Mouse (Mus musculus) left cerebral cortex, adult 2 months (tissue): ENCODE results near the gene Atg9a. TPM values are rescaled to one million over a fixed set of nuclear protein-coding genes. Genes with fewer than 3 reads are reported as not detected.

Experiments used
- DNase-seq, 2 experiments: peaks; one replicate each; pipeline ENCODE4 v3.0.0; 2021 to 2022; ENCODE audit warnings: low spot score in 2 of 2, mixed read lengths in 1 of 2; ENCODE audit errors: extremely low spot score in 1 of 2
- H3K27ac ChIP-seq: fragments of 200-600 bp; 2 replicates; pipeline ENCODE4 v1.8.1; 2022
- H3K4me3 ChIP-seq: fragments of 200-600 bp; 2 replicates; pipeline ENCODE4 v1.8.1; 2022
- CTCF ChIP-seq: fragments of 200-600 bp; IDR thresholded peaks from 2 replicates; pipeline ENCODE4 v1.8.1; 2022; ENCODE audit warnings: antibody characterized with exemption, mild to moderate bottlenecking, moderate library complexity
- intact Hi-C: fragments of 180-260 bp; cut with DNase I; formaldehyde crosslinking; loops from one replicate; pipeline ENCODE4 v1.15.1; 2025
- total RNA-seq, 2 experiments: library from RNA; stranded (reverse); gene quantifications; 2 replicates each; pipeline ENCODE4 v1.2.3; 2021

Gene Atg9a
- total RNA-seq, 2 experiments from 2014 or later, result 131 to 132 TPM

DNA sequence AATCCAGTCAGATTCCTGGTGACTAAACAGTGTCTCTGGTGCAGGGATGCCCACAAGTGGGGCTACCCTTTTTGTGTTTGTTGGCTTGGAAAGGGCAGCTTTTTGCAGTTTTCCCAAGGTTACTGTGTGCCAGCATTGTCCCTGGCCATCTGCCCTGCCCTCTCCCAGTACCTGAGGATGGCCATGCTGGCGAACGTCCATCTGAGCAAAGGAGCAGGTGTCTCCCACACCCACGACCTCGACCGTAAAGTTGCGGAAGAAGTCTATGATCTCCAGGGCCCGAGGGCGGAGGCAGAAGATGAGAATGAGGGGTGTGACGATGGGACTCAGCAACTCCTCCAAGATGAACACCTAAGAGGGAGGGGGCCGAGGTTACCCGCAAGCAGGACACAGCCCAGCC lies 6.5 kb downstream of the Atg9a start:
- intact Hi-C loops, result no loop called here

GRCm38 (mm10) chr1:75182160-75182559 lies 9.8 kb downstream of the Atg9a start:
- DNase-seq, result no peak
- intact Hi-C loops, result loop anchor here (5.0 kb wide), 2 partner anchors 35 to 70 kb away; partner anchors contain the start of gene Tuba4a
- peak; percentile 33 for TF ChIP-seq CTCF
- H3K4me3 ChIP-seq, result no peak overlapping the region
- no peak overlapping the region for H3K27ac ChIP-seq

More for the DNA sequence above, 6.5 kb downstream of the Atg9a start:
- no peak overlapping the region for H3K27ac ChIP-seq
- no peak overlapping the region for H3K4me3 ChIP-seq
- DNase-seq, result no peak
- no peak for TF ChIP-seq CTCF

GRCm38 (mm10) chr1:75181377-75181870 lies 10.6 kb downstream of the Atg9a start:
- DNase-seq, result no peak
- intact Hi-C loops, result loop anchor here (2.0 to 5.0 kb wide), 3 partner anchors 36 to 71 kb away; partner anchors contain the start of genes Cnppd1, Retreg2 and Tuba4a
- H3K4me3 ChIP-seq, result no peak overlapping the region
- H3K27ac ChIP-seq, result no peak overlapping the region
- TF ChIP-seq CTCF, result no peak

GRCm38 (mm10) chr1:75180741-75181140 lies 11.3 kb downstream of the Atg9a start:
- H3K27ac ChIP-seq, result no peak overlapping the region
- no peak for TF ChIP-seq CTCF
- intact Hi-C loops, result loop anchor here (1.0 to 5.0 kb wide), 4 partner anchors 11 to 72 kb away; partner anchors contain the start of genes Cnppd1, Retreg2 and Tuba4a
- no peak for DNase-seq
- H3K4me3 ChIP-seq, result no peak overlapping the region; the same call in 1 of the 2 replicates

DNA sequence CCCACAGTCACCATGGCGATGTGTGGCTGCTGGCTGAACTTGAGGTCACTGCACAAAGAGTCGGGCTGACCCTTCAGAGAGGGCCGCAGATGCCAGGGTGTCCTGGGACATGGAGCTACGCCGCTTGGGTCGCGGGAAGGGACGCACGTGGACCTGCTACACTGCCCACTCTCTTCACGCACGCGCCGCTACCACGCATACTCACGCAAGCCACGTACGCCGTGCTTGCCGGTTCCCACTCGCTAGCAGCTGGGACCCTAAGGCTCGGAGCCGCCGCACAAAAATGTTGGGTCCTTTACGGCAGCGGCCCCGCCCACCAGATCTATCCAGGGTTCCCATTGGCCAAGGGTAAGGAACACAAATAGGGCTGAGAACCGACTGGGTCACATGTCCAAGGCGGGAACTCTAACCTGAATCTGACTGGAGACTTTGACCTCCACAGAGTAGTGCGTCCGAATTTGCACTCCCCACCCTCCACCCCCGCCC lies 11.8 kb downstream of the Atg9a start, which contains the start of gene Abcb6:
TSS of gene Abcb6 (minus strand) at position 288 of the 486 bp plus-strand sequence.
- intact Hi-C loops, result loop anchor here (1.0 to 5.0 kb wide), 4 partner anchors 11 to 72 kb away; partner anchors contain the start of genes Cnppd1, Retreg2 and Tuba4a
- no peak for TF ChIP-seq CTCF
- Histone ChIP-seq H3K27ac (peak within 1 kb of the TSS; percentile 29), H3K4me3 (peak within 1 kb of the TSS; percentile 62)
- DNase-seq, result peak; percentile 89 to 92

- intact Hi-C loops, result loop anchor here (1.0 to 5.0 kb wide), 4 partner anchors 10 to 73 kb away; partner anchors contain the start of genes Cnppd1, Retreg2 and Tuba4a
- TF ChIP-seq CTCF, result no peak
- Histone ChIP-seq H3K27ac (peak overlapping the region; percentile 29), H3K4me3 (peak overlapping the region; percentile 62)
- peak; percentile 38 to 41 for DNase-seq
These were observed 12.5 kb downstream of the Atg9a start for GRCm38 (mm10) chr1:75179334-75180104.

DNA sequence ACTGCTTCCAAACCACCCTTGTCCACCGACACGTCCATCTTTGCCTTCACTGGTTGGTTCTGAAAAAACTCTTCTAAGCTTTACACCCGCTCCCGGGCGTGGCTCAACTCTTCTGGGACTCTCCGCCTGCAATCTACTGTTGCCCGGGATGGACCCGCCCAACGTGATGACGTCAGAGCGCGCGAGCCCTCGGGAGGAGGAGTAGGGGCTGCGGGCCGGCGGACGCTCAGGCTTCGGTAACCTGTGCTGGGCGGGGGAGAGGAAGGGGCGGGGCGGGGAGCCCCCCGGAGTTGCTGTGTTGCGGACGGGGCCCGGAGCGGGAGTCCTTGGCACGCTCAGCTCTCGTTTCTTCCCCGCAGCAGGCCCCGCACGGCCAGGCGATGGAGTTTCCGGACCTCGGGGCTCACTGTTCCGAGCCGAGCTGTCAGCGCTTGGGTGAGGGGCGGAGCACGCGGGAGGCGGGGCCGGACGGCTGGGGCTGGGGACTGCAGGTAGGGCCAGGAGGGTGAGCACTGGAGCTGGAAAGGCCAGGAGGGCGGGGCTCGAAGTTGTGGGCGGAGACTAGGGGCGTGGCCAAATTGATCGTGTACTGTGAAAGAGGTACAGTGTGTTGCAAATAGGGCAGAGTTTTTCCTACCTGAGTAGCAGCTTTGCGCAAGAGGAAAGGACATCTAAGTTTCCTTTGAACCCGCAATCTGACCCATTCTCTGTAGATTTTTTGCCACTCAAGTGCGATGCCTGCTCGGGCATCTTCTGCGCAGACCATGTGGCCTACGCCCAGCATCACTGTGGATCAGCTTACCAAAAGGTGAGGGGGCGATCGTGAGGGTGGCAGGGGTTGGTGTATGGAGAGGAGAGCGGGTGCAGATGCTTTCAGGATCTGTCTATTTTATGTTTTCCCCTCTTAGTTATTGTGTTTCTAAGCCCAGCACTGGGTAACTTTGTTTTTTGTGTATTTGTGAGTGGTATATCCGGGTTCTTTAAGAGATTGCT lies 23.2 kb downstream of the Atg9a start, which contains the start of gene Zfand2b:
TSS of gene Zfand2b (plus strand) at position 175 of the 993 bp plus-strand sequence.
- peak; percentile 94 to 95 for DNase-seq
- intact Hi-C loops, result loop anchor here (1.0 to 2.0 kb wide), 2 partner anchors 12 to 26 kb away; partner anchors contain the start of genes Abcb6, Cnppd1 and Retreg2
- peak within 1 kb of the TSS; percentile 93 for H3K4me3 ChIP-seq
- no peak for TF ChIP-seq CTCF
- H3K27ac ChIP-seq, result peak within 1 kb of the TSS; percentile 95

DNA sequence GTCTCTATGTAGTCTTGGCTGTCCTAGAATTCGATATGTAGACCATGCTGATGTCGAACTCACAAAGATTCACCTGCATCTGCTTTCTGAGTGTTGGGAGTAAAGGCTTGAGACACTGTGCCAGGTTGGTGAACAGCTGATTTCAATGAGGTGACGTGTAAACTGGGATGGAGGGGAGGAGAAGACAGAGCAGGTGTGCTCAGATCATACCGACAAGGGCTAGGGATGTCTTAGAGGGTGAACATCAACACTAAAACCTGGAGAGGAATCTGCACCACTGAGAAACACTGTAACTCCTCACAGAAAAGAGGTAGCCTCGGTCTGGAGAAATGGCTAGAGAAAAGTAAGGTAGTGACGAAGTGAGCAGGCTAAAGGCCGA lies 23.9 kb downstream of the Atg9a start:
- peak overlapping the region; percentile 93 for H3K4me3 ChIP-seq
- intact Hi-C loops, result loop anchor here (2.0 kb wide), 1 partner anchor 25 kb away; the partner anchor contains the start of genes Cnppd1 and Retreg2
- H3K27ac ChIP-seq, result peak overlapping the region; percentile 95
- no peak for DNase-seq
- TF ChIP-seq CTCF, result no peak

DNA sequence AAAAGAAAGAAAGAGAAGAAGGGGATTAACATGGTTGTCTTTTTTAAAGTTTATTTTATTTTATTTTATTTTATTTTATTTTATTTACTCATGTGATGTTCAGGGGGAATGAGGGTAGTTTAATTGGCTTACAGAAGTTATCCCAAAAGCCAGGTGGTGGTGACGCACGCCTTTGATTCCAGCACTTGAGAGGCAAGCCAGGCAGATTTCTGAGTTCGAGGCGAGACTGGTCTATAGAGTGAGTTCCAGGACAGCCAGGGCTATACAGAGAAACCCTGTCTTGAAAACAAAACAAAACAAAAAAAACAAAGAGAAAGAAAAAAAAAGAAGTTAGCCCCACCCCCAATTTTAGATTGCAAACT lies 31.8 kb downstream of the Atg9a start:
- no peak for DNase-seq
- no peak for TF ChIP-seq CTCF
- H3K4me3 ChIP-seq, result no peak overlapping the region
- intact Hi-C loops, result no loop called here
- H3K27ac ChIP-seq, result no peak overlapping the region

- H3K4me3 ChIP-seq, result no peak overlapping the region
- intact Hi-C loops, result no loop called here
- TF ChIP-seq CTCF, result no peak
- no peak overlapping the region for H3K27ac ChIP-seq
- DNase-seq, result no peak
These were observed 32.3 kb downstream of the Atg9a start for GRCm38 (mm10) chr1:75159540-75160255.
